Mouse (Mus musculus) CD4-positive, CD25-positive, alpha-beta regulatory T cell, adult 4 months (primary cell): ENCODE results near the gene Lrrc29. TPM values are rescaled to one million over a fixed set of nuclear protein-coding genes. Genes with fewer than 3 reads are reported as not detected.
A peak's percentile ranks its signal among the peaks of the same experiment; 100 is the strongest.
"Not testable (repeated sequence)": the region's sequence is repeated elsewhere in the genome, so short reads cannot be mapped to it uniquely, and the experiment has no call there.

Experiments
- ATAC-seq: one replicate; pipeline ENCODE4 v1.8.0; 2017
- polyA plus RNA-seq, 2 experiments: library from polyadenylated mRNA; unstranded; fragments of 100-300 nt; shearing (Covaris generic); gene quantifications; one replicate each; pipeline ENCODE4 v1.2.1; 2017

The Lrrc29 gene
- polyA plus RNA-seq, 2 experiments from 2014 or later = 1.7 to 6.2 TPM

DNA sequence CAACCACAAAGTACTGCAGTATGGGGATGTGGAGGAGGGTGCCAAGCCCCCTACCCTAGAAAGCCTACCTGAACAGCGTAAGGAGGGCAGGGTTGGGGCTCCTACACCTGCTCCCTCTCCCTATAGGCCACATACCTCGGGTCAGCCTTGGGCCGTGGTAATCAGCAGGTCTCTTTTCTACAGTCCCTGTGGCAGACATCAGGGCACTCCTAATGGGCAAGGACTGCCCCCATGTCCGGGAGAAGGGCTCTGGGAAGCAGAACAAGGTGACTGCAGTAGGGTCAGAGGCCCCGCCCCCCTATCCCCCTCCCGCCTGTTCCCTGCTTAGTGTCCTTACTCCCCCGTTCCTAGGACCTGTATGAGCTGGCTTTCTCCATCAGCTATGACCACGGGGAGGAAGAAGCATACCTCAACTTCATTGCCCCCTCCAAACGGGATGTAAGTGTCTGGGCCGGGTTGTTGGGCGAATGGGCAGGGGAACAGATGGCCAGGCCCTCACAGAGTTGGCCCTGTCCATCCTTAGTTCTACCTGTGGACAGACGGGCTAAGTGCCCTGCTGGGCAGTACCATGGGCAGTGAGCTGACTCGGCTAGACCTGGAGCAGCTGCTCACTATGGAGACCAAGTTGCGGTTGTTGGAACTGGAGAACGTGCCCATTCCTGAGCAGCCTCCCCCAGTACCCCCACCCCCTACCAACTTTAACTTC is 16.8 kb downstream of the Lrrc29 start:
- no peak for ATAC-seq

DNA sequence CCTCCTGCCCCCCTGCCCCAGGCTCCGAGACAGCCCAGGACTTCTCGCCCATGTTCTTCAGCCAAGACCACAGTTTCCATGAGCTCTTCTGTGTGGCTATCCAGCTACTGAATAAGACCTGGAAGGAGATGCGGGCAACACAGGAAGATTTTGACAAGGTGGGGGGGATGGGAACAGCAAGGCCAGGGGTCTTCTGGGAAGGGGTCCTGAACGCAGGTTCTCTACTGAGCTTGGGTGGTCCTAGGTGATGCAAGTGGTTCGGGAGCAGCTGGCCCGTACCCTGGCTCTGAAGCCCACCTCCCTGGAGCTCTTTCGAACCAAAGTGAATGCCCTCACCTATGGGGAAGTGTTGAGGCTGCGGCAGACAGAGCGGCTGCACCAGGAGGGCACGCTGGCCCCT is 17.6 kb downstream of the Lrrc29 start:
- no peak for ATAC-seq

DNA sequence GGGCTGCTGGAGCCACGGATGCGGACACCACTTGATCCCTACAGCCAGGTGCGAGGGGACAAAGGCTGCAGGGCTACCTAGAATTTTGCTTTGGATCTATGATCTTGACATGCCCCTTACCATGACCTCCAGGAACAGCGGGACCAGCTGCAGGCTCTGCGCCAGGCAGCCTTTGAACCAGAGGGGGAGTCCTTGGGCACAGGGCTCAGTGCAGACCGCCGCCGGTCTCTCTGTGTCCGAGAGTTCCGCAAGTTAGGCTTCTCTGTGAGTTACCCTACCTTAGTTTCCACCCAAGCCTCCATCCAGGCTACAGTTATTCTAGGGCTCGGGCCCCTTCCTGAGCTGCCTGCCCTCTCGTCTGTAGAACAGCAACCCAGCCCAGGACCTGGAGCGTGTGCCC is 18.4 kb downstream of the Lrrc29 start:
- ATAC-seq = no peak

DNA sequence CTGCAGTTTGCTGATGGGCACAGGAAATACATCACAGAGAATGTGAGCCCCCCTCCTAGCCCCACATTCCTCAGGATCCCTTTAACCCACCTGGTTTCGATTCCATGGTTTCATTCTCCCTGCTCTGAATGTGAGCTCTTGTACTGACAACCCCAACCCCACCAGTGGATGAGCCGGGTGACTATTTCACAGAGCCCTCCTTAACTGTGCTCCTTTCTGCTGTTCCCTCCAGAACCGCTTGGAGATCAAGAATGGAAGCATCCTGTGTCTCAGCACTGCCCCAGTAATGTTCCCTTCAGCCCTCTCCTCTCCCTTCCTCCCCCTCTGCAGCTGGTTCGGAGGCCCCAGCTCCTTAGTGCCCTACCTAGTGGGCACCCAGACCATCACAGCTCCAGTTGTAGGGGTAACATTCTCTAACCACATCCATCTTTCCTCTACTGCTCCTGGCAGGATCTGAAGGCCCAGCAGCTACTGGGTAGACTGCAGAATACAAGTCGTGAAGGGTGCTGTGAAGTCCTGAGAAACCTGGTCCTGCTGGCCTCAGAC is 19.9 kb downstream of the Lrrc29 start:
- peak; percentile 20 for ATAC-seq

DNA sequence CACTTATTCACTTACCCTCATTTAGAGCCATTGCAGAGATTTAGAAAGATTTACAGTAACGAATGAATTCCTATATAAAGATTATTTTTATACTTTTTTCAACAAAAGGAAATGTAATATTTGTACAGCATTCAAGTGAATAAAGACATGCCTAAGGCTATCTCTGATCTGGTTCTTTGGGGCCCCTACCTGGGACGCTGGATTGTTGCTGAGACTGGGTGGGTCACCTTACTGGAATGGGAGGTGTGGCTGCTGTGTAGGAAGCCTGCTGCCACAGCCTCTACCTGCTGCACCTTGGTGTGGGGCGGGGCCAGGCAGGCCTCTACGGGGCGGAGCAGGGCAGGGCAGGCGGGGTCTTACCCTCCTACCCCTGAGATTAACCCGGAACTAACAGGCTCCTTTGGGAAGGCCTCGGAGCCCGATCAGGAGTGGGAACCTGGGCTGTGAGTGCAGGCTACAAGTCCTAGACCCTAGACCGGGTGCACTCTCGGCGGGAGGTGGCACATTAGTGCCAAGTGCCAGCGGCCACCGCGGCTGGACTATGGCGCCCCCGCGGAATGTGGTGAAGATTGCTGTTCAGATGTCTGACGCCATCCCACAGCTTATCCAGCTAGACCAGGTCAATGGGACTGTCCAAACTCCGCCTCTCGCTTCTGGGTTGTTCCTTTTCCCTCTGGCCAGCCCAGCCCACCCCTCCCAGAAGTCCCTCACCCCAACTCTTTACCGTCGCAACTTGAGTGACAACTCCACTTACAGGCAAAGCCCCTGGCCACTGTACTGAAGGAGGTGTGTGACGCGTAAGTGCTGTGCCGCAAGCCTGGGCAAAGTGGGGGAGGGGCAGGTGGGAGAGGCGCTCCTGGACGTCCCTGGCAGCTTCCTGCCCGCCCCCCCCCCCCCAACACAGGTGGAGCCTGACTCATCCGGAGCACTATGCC is 20.6 kb downstream of the Lrrc29 start, which contains the start of gene Elmo3:
TSS of gene Elmo3 (plus strand) at position 391 of the 935 bp plus-strand sequence.
- ATAC-seq = peak; percentile 46

DNA sequence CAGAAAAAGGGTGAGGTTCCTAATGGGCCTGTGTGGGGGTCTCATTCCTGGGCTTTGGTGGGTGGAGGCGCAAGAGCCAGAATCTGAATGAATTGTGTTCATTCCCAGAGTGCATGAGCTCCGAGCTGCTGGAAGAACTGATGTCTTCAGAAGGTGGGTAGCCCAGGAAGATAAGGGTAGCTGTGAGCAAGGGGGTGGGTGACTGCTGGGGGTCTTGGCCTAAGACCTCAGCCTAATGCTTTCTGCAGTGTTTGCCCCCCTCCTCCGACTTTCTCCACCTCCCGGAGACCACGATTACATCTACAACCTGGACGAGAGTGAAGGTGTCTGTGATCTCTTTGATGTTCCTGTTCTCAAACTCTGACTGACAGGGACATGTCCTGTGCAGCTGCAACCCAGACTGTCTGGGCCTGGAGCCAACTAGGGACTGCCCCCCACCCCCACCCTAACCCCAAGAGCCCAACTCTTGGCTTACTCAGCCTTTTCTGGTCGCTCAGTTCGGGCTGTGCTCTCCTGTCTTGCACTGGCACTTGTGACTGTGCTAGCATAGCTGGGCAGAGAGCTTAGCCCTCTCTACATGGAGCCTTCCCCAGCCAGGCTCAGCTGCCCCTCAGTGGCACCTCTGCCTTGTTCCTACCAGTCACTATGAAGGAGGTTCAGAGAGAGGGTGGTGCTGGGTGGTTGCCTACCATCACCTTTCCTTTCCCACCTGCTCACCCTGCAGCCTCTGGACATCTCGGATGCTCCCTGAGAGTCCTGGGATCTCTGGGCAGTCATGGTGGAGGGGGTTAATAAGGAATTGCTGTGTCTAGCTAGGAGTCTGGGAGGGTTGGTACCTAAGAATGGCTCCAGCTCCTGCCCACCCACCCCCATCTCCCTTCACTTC is 21.5 kb downstream of the Lrrc29 start:
- ATAC-seq = peak; percentile 68

DNA sequence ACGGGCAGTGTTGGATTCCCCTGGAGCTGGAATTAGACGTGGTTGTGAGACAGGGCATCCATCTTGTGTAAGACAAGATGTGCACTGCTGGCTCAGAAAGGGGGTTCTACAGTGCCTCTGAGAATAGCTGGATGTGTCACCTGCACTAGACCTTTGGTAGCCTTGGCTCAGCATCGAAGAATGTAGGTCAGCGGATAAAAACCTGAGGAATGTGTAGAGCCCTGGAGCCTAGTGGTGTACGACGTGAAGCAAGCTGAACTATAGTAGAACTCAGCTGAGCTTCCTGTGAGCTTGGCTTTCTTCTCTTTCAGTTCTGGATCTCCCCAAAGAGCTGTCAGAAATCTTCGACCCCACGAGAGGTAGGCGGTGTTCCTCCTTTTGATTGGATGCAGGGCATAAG is 22.2 kb downstream of the Lrrc29 start:
- ATAC-seq = no peak

DNA sequence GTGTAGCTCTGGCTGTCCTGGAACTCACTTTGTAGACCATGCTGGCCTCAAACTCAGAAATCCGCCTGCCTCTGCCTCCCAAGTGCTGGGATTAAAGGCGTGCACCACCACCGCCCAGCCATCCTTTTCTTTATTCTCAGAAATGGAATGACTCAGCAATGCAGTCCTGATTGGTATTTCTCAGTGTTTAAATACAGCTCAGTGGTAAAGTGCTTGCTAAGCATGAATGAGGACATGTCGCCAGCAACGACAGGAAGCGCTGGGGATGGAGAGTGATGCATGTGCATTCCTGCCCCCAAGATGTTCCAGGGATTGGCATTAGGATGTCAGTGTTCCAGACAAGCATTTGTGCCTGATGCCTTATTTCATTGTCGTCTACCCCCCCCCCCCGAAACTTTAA is 22.7 kb downstream of the Lrrc29 start:
- no peak for ATAC-seq

DNA sequence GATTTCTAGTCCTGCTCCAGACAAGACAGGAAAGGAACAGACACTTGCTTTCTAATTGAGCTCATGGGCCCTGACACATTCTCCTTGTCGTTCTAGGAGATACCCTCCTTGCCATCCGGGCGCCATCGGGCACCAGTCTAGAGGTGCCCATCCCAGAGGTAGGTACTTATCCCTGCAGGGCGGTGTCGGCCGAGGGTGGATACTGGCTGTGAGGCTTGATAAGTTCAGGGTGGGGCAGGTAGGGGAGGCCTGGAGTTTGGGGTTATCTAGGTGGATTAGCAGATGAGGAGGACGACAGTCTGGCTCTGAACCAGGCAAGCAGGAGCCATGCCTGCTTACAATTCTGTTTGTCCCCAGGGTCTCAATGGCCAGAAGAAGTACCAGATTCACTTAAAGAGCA is 26.1 kb downstream of the Lrrc29 start:
- ATAC-seq = no peak

DNA sequence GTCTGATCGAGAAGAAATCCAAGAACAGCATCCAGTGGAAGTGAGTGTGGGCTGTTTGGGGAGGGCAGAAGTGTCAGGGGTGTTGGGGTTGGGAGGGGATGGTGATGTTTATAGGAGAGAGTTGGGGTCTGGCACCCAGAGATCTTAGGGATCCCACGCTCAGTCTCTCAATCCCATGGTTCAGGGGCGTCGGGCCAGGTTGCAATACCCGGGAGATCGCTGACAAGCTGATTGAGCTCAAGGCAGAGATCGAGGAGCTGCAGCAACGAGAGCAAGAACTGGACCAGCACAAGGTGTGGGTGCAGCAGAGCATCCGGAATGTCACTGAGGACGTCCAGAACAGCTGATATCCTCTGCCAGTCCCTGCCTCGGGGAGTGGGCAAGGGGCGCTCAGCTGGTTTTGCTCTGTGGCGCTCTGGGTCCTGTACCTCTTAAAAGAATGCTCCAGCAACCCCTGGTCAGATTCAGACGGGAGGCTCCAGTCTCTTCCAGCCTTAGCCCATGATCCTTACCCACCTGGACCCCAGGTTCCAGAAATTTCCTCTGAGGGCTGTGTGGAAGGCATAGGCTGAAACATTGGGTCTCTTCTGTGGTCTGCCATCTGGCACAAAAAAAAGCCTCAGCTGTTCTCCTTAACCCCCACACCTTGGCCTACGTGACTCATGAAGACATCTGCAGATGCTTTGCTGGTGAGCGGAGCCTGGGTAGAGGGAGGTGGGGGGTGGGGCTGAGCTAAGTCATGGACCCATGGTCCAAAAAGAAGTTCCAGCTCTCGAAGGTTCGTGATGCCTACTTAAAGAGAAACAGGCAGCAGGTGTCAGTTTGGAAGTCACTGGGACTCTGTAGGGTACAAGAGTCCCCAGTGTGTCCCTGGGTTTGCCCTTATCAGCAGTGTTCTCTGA is 27.5 kb downstream of the Lrrc29 start:
- ATAC-seq = no peak

DNA sequence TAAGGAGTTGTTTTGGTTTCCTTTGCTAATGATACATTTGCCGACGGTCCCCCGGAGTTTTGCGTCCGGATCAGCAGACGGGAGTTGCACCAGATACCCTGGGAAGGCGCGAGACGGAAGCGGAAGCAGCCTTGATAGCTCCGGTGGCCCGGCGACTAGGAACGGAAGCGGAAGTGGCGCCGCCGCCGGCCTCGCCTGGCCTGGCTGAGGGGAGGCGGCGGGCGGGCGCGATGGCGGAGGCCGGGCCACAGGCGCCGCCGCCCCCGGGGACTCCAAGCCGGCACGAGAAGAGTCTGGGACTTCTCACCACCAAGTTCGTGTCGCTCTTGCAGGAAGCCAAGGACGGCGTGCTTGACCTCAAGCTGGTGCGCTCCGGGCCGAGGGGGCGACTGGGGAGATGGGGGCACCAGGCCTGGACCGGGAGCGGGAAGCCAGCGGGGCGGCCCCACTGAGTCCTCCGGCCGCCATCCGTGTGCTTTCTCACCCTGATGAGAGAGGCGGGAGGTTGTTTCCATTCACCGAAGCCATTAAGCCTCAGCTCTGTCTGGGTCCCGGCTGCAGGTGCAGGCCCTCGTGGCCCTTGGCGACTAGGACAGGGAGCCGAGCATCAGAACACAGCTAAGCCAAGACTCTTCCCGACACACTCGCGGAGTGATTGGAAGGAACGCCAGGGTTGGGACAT is 28.4 kb downstream of the Lrrc29 start, which contains the start of gene E2f4:
TSS of gene E2f4 (plus strand) at position 153 of the 682 bp plus-strand sequence.
- peak; percentile 98 for ATAC-seq

DNA sequence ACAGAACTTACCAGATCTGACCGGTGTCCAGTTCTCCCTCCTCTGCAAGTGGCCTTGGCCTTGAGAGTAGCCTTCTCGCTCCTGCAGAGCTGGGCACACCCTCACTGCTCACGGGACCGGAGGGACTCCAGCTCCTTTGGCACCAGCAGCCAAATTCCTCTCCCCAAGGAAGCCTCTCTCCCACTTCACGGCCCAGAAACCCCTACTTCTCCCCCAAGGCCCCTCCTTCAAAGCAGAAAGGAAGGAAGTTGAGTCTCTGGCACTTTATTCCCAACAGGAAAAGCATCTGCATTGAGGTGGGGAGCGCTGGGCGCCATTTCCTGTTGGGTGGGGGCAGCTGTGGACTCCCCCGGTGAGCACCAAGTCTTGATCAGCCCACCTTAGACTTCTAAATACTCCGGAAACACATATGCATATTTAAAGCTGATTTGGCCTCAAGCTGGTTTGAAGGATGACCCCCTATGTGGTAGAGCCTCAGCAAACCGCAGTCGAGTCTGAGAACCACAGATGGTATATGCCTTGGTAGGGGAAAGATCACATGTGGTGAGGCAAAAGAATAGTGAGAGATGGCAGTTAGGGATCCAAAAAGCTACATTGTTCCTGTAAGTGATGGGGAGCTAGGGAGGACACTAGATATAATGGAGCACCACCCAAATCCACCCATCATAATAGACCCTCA is 30.0 kb downstream of the Lrrc29 start, which contains the start of gene Exoc3l:
TSS of gene Exoc3l (minus strand) at position 207 of the 679 bp plus-strand sequence.
- no peak for ATAC-seq

DNA sequence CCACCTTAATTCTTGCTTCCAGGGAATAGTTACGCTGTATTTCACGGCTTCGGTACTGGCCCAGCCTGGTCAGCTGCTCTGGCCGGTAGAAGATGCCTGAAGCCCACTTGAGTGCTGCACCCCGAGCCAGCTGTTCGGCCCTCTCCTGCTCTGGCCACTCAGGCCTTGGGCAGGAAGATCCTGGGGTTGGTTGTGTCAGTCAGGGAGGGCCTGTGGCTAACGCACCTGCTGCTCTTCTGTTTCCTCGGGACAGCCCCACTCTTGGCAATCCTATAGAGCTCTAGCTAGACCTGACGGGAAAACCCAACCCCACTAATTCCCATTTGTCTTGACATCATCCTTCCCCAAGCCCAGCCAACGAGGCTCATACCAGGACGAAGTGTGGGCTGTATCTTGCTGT is 30.8 kb downstream of the Lrrc29 start:
- no peak for ATAC-seq

DNA sequence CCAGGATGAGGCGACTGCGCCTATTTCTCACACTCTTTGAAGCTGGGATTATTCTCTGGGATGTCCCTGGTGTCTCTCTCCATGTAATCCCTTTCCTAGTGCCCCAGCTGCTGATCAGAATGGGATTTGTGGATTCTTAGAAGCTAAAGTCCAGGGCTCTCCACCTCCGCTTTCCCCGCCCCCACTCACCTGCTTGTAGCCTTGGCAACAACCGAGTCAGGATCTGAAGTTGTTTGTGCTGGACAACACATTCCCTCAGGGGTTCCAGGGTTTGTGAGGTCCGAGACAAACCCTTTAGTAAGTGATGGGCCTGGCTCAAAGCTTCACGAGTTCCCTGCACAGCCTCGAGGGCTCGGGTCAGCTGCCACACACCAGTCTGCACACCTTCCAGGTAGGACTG is 31.3 kb downstream of the Lrrc29 start:
- no peak for ATAC-seq

DNA sequence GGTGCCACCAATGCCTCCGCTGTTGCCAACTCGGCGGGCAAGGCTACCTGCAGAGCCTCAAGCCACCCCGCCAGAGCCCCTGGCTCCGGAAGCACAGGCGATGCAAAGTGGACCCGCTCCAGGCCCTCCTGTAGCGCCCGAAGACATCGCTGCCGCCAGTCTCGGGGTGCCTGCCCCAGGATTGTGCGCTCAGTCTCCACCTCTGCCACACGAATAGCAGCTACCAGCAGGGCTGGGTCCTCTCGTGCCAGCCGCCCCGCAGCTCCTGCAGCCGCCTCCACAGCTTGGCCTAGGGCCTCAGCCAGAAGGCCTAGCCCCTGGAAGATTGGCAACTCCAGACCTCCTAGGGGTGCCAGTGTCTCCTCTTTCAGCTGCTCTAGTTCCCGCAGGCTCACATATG is 32.7 kb downstream of the Lrrc29 start:
- ATAC-seq = no peak

DNA sequence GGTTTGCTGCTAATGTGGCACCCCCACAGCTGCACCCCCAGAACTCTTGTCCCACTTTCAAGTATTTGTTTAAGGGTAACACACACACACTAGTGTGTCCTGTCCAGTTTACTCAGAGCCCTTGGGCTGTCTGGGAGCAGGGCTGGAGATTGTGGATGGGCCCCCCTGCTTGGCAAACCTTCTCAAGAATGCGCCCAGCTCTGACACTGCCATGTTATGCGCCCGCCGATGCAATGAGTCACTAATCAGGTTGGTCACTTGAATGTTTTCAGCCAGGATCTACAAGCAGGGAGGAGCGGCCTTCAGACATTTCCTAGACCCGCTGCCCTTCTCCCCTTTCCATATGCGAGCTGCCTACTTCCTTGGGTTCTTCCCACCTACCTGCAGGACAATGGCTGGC is 33.6 kb downstream of the Lrrc29 start:
- no peak for ATAC-seq

DNA sequence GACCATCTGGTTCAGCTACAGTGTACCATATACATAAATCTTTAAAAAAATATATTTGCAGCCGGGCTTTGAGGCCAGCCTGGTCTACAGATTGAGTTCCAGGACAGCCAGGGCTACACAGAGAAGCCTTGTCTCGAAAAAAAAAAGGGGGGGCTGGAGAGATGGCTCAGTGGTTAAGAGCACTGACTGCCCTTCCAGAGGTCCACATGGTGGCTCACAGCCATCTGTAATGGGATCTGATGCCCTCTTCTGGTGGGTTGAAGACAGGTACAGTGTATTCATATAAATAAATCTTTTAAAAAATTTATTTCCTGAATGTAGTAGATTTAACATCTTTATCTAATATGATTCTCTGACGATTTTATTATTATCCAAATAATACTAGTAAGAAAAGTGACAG is 34.3 kb downstream of the Lrrc29 start:
- not testable (repeated sequence) for ATAC-seq

DNA sequence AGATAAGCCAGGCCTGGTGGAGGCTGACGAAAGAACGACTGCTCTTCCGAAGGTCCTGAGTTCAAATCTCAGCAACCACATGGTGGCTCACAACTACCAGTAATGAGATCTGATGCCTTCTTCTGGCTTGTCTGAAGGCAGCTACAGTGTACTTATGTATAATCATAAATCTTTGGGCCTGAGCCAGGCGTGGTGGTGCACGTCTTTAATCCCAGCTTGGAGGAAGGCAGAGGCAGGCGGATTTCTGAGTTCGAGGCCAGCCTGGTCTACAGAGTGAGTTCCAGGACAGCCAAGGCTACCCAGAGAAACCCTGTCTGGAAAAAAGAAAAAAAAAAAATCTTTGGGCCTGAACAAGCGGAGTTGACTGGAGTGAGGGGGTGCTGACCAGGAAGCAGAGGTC is 34.7 kb downstream of the Lrrc29 start:
- not testable (repeated sequence) for ATAC-seq

DNA sequence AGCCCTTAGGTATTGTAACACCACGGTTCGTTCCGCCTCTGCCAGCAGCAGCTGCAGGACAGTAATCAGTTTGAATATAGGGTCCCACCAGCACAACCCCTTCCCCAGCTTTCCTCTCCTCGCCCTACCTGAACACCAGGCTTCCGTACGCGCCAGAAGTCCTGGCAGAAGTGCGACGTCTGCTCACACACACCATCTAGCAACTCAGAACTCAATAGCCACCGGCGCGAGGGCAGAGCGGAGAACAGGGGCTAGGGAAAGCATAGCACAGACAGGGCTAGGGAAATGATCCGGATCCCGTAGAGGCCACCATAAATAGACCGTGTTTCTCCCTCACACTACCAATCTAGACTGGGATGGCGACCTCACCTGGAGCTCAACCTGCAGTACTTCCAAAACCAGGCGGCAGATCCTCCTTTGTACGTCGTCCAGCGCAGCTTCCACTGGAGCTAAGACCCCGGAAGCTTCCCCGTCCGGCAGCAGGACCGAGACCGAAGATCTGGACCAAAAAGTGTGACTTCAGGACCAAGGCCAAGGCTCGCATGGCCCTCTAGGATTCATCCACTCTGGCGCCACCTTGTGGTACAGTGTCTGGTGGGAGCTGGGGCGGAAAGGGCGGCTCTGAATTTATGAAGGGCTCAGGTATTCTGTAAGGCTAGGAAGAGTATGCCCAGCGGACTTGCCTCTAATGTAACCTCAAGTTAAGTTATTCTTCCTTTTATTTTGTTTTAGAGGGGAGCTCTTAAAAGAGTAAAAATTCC is 35.3 kb downstream of the Lrrc29 start:
- peak; percentile 29 for ATAC-seq
